Mouse (Mus musculus) liver, postnatal 0 days (tissue): ENCODE data around the gene Hist1h3d.

ENCODE experiments used
- CTCF ChIP-seq: sonication (generic); IDR thresholded peaks from 2 replicates; pipeline ENCODE4 v1.5.1; 2016; ENCODE audit warnings: antibody characterized with exemption, low read depth
- EP300 ChIP-seq: IDR thresholded peaks from 2 replicates; pipeline ENCODE4 v1.6.1; 2016; ENCODE audit warnings: antibody characterized with exemption, low read depth, mild to moderate bottlenecking

DNA sequence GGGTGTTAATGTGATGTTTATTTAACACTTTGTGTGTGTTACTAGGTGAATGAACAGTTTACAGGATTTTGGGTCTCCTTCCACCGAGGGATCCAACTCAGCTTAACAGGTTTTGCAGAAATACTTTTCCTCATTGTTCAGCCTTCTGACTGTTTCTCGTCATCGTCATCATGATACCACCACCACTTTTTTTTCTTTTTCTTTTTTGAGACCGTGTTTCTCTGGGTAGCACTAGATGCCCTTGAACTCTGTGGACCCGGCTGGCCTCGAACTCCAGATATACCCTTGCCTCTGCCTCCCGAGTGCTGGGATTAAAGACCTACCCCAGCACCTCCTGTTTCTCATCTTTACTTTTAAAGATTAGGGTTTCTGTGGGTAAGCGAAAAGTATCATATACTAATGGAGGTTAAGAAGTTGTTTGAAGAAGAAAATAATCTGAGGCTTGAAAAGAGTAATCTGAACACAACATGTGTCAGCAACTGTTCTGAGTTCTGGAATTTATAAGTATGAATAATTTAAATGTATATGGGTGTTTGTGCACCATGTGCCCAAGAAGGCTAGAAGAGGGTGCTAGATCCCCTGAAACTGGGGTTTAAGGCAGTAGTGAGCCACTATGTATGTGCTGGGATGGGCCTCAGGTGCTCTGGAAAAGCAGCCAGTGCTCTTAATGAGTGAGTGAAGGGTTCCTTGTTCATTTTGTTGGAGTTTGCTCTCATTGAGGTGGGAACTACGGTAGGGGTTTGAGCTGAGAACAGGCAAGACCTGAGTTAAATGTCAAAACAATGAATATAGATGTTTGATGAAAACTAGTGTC lies 43.1 kb upstream of the Hist1h3d start:
- TF ChIP-seq EP300, result no peak
- no peak for TF ChIP-seq CTCF
